Mouse (Mus musculus) WW6 (cell line): ENCODE measurements at regions not wholly inside any gene's neighbourhood (a gene's known extent, or its start where the extent isn't known, plus 50 kb on each side); places are given as distances from the start of the nearest gene placed in this dataset.

Experiments
- DNase-seq: peaks from one replicate; pipeline ENCODE4 v3.0.0-alpha.2; 2013; ENCODE audit warnings: low read depth, low spot score

DNA sequence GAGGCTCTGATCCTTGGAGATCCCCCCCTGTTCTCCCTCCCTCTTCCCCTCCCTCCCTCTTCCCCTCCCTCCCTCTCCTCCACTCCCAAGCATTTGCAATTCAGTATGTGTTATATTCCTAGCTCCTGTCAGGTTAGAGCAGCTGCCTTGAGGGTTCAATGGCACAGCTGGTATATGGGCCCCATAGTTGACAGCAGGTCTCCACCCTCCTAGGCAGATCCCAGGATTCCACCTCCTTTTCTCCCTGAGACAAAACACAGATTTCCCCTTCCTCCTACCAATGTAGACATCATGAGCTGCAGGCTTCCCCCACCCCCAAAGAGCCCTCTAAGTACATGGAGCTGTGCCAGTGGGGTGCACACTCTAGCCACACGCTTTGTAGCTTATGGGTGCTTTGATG is 137.8 kb downstream of the Unc5cl start:
- no peak for DNase-seq

DNA sequence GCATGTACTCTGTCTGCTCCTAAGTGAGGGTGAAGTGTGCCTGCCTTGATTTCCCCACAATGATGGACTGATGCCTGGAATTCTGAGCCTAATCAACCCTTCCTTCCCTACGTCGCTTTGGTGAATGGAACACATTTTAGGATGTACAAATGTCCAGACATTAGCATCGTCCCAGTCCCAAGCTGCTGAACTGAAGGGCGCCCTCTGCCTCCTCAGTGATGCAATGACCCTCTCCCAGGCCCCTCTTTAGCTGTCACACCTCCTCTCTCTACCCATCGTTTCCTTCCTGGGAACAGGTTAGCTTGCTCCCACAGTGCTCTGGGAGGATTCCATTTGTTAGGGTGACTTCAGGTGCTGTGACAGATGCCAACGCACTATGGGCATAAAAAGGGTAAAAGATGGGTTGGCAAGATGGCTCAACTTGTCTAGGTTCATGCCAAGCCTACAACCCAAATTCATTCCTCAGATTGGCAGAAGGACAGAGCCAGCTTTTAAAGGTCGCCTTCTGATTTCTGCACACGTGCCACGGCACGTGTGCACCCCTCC is 140.8 kb downstream of the Unc5cl start:
- no peak for DNase-seq

DNA sequence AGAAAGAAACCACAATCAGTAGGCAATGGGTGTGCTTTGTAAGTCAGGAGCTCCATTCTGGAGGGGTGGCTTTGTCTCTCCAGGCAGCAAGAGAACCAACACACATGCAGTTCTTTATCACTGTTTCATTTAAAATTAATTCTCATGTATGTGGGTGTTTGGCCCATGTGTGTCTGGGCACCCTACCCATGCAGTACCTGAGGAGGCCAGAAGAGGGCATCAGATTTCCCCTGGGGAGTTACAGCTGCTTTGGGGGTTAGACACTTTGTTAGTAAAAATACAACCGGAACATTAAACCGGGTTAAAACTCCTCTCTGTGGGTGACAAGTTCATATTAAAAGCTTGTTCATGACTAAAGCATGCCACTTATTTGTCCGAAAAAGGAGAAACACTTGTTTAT is 141.7 kb downstream of the Unc5cl start:
- DNase-seq = no peak

DNA sequence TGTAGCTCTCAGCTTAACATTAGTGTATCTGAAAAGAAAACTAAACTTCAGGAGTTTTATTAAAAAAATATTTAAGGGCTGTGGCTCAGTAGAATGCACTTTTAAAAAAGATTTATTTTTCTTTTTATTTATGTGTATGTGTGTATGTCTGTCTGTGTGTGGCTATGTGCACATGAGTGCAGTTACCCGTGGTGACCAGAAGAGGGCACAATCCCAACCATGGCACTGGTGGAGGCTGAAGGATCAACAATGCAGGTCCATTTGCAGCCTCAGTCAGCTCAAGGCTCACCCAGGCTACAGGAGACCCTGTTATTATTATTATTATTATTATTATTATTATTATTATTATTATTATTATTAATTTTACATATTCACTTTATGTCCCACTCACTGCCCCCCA is 142.6 kb downstream of the Unc5cl start:
- no peak for DNase-seq

DNA sequence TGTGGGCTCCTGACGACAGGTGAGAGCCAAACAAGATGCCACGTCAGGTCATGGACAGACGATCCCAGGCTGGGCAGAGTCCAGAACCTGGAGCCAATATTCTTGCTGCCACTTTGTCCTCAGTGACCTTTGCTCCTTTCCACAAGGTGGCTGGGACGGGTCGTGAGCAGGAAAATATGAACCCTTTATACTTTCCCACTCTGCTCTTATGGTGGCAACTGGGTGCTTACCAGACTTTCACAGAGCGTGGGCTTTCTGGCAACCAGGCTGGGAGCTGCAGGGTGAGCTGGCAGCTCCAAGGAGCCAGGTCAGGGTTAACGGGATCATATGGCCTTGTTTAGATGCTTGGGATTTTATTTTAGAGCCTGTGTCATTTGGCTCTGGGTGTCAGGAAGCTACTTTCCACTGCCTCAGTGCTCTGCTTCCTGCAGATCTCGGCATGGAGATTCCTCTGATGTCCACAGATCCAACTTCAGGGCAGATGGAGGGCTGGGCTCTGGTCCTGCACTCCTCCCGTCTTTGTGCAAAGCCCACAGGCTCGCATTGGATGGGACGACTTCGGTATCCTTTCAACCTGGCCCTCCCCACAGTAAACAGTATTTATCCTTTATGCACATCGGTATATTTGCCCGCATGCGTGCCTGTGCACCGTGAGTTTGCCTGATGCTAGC is 143.9 kb downstream of the Unc5cl start:
- DNase-seq = no peak

DNA sequence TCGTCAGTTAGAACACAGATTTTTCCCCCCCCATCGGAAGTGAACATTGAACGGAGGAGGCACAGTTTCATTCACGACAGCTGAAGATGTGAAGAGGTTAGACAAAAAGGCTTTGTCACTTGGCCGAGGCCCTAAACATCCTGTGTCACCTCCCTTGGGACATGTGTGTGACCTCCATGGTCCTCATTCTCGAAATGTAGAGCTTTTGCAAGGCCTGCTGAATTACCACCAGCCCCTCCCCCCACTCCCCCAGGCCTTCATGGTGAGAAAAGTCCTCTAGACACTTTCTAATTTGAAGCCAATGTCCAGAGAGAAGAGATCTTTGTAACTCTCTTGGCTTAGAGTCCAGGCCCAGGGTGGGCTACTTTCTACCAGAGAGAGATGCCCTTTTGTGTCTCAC is 145.5 kb downstream of the Unc5cl start:
- DNase-seq = no peak

DNA sequence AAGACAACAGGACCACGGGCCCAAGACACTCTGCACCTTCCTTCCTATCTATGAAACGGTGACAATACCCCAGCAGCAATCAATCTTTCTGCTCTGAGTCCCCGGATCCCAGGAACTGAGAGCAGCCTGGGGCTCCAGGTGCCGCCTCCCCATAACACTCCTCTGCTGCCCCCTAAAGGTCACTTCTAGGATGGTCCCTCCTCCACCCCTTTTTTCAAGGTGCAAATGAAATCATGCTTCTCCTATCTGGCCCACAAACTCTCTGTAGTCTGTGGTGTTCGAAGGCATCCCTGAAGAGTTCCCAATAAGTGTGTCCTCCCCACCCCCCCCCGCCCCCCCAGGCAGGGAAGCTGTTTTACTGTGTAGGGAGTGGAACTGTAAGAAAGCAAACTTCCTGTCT is 147.9 kb downstream of the Unc5cl start:
- DNase-seq = peak; percentile 56

DNA sequence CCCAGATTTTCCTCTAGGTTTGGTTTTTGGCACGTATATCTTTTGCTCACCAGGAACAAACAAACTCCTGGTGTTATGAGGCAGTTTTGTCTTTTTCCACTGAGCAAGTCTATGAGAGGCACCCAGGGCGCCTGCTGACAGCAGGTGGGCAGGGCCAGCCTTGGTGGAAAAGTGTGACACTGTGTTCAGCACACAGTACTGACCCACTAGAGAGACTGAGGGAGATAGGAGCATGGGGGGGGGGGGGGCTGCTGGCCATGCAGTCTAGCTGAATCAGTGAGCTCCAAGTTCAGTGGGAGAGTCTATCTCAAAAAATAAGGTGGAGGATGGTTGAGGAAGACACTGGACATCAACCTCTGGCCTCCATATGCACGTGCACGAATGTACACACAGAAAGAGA is 152.1 kb downstream of the Unc5cl start:
- DNase-seq = no peak

DNA sequence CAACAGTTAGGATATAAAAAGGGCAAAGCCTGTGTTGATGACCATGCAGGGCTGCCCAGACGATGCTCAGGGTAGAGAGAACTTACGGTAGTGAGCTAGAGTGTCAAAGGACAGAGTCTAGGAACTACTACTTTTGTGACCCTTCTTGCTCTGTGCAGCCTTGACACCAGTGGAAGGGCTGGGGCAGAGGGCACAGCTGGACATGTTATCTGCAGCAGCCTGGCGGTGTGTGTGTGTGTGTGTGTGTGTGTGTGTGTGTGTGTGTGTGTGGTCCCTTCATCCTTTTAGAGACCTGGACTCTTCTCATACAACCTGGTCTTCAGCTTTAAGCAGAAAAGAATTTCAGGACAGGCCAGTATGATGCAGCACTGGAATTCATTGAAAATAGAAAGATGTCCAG is 153.6 kb downstream of the Unc5cl start:
- no peak for DNase-seq

DNA sequence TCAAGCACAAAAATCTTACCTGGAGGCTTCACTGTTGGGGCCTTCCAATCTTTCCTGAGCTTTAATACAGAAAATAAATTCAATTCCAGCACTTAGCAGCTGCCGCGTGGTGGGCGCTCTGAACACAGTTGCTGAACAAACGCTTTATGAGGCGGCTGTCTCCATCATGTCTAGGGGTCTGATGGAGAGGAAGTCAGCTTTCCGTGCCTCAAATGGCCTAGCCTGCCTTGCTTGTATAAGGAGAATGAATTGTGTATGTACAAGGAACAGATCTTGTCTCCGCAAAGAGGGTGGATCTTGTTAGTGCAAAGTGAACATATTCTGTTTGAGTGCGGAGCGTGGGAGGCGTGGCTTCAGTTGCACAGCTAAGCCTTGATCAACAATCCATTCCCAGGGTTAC is 155.4 kb downstream of the Unc5cl start:
- no peak for DNase-seq

DNA sequence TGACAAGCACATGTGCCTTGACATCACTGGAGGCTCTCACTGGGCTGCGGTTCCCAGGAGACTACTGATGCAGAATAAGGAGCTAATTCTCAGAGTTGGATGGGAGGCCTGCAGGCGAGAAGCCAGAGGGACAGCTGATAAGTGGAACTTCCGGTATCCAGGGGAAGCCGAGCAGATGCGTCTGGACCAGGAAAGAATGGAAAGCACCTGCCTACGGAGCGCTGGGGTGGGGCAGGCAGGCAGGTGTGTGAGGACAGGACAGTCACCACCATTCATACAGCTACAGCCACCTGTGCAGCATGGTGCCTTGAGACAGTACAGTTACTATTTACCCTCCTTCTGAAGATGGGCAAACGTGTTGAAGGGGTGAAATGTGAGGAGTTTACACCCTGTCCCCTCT is 156.1 kb downstream of the Unc5cl start:
- DNase-seq = no peak

DNA sequence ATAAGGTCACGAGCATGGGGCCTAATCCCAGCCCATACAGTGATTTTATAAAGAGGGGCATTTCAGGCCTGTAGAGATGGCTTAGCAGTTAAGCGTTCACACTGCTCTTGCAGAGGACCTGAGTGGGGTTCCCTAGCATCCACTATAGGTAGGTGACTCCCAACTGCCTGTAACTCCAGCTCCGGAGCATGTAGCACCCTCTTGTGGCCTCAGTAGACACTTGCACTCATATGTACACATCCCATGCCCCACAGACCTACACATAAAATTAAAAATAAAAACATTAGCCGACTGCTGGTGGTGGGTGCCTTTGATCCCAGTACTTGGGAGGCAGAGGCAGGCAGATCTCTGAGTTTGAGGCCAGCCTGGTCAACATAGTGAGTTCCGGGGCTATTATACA is 158.8 kb downstream of the Unc5cl start:
- no peak for DNase-seq

DNA sequence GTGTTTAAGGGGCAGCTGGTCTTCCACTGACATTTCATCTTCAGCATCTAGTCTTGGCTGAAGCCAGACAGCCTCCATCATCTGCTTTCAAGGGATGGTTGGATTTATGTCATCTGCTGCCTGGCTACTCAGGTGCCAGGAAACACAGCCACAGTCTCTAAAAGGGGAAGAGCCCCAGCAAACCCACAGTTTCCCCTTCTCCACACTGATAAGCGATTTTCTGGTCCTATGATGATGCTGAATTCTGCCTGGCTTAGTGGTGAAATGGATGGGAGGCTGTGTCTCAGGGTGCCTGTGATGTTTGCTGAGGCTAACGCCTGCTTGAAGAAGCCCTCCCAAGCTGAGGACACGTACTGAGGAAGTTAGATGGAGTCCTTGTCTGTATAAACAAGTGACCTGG is 160.5 kb downstream of the Unc5cl start:
- DNase-seq = no peak

DNA sequence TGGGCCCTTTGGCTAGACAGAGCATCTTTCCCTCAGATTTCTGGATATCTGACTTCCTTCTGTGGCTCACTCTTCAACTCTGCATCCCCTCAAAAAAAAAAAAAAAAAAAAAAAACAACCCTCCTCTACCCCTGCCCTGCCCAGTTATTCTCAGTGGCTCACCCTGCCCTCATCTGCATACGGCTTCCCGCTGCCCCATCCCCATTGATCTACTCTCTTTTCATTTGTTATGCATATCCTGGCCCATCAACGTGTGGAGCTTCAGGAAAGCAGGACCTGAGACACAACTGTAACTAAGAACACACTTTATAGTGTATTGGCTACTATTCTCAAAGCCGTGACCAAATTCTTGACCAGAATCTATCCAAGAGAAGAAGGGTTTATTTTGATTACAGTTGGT is 161.5 kb downstream of the Unc5cl start:
- peak; percentile 78 for DNase-seq

DNA sequence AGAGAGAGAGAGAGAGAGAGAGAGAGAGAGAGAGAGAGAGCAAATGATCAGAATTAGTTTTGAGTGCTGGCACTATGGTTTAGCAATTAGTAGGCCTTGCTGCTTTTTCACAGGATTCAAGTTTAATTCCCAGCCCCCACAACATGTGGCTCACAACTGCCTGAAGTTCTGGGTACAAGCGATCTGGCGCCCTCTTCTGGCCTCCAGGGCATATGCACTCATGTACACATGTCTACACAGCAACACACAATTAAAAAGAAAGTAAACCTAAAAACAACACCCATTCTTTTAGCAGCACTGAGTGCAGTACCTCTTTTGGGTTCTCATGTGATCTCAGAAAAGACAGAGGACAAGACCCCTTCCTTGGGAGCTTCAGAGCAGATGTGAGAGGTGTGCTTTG is 166.2 kb downstream of the Unc5cl start:
- DNase-seq = no peak

DNA sequence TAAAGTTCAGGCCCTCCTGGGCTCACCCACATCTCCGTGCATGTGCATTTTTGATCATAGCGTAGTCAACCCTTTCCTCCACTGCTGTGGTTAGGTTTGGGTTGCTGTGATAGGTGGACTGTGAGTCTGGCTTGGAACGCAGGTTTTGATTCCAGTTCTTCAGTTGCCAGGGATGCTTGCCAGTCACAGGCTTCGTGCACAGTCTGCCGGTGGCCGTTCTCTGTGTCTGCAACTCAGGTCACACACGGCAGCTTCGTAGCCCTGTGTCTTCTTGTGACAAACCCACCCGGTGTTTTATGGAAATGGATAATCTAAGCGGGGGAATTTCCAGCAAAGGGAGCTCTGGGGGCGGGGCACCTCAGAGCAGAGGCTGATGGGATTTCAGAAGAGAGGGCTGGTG is 167.0 kb downstream of the Unc5cl start:
- DNase-seq = no peak

DNA sequence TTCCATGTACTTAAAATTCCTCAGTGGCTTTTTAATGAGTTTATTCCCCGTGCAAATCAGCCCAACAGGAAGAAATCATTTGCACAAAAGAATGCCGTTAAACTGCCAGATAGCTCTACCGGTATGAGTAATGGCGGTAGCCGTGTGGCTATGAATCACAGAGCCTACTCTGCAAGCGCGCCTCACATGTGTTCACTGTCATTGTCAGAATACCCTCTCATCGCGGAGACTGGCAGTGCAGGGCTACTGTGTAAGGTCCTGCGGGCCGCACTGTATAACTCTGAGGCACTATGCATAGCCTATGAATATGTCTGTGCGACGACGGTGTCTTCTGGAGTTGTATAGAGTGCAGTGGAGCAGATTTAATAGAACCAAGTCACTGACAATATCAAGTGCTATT is 170.2 kb downstream of the Unc5cl start:
- no peak for DNase-seq

DNA sequence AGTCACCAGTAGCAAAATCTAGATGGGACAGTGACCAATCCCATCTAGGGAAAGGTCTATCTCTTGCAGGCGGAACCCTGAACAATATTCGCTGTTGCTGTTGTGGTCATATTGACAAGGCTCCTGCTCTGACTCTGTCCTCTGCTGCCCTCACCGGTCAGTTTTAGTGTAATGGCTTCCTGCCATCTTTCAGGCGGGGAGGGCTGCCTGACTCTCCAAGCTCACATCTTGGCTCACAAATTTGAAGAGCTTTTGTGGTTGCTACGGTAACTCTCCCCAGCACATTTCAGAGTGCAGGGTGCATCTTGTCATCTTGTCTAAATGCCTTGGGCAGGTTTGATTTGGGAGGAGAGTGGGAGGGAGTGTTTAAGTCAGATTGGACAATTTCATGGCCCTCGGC is 171.3 kb downstream of the Unc5cl start:
- no peak for DNase-seq

DNA sequence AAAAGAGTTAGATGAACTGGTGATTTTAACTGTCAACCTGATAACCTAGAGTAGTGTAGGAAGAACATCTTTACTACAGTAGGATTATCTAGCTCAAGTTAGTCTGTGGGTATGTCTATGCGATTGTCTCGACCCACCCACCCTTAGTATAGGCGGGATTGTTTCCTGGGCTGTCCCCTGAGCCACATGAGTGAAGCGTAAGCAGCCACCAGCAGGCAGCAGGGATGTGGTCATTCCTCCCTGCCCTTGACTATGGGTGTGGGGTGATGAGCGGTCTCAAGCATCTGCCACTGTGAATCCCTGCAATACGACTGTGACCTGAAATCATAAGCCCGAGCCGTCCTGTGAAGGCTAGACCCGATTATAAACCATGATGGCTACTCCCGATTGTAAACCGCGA is 184.9 kb downstream of the Unc5cl start:
- DNase-seq = no peak

DNA sequence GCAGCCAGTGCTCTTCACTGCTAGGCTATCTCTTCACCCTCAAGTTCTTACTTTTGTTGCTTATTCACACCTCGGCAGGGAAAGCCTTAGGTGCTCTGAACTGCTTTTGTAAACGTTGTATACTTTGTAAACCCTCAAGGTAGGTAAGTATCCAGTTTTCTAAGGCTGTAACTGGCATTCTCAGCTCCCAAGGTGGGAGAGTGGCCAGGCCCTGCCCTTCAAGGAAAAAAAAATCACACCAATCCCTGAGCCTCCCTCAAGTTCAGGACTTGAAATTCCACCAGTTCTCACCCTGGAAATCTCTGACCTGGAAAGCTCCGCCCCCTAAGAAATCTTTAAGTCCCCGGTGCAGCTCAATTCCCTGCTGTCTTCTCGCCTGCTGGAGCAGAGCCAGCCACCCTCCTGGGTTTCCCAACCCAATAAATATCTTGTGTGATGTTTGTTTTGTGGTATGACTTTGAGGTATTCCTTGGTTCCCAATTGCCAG is 188.9 kb downstream of the Unc5cl start:
- DNase-seq = no peak

DNA sequence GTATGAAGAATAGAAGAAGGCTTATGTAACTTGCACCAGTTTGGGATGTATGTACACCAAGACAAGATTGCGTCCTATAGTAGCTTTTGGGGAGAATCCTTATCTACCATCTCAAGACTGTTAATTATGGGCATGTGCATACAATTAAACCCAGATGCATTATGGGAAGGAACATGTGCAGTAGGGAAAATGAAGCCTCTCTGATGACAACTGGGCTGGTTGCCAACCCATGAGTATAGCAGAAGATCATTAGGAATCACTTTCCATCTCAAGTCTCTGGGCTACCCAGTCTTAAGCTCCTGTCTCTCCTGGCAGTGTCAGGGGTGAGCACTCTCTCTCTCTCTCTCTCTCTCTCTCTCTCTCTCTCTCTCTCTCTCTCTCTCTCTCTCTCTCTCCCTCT is 190.4 kb downstream of the Unc5cl start:
- no peak for DNase-seq

DNA sequence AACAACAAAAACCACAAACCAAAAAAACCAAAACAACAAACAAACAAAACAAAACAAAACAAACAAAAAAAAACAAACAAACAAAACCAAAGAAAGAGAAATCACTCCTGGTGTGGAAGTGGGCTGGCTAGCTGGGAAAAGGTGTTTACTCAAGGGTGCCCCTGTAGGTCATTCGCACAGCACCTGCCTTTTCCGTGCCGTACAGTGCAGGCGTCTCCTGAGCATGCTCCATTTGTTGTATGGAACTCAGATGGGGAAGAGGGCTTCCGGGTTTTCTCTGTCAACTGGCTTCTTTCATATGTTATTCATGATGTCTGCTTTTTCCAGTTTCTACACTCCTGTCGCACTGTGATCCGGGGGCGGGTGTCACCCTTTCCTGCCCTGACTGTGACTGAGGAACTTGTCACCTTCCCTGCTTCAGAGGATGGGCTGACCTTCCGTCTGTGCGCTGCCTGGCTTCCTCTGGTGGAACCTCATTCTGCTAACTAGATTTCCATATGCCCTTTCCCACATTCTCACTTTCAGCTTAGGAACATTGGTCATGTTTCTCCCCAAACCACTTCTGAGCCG is 192.0 kb downstream of the Unc5cl start:
- no peak for DNase-seq

DNA sequence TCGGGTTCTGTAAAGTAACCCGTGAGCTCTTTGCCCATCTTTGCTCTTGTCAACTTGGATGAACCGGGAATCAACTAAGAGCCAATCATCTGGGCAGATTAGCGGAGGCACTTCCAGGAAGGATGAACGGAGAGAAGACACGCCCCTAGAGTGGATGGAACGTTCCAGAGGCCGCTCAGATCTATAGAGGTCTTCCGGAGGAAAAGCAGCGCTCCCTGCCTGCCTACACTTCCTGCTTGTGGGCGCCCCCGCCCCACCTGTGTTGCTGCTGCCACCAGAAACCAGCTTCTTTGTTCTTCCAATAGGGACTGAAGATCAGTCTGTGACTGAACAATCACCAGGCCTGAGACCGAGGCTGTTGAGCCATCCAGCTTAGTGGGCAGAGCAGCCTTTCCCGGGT is 192.7 kb downstream of the Unc5cl start:
- peak; percentile 18 for DNase-seq

DNA sequence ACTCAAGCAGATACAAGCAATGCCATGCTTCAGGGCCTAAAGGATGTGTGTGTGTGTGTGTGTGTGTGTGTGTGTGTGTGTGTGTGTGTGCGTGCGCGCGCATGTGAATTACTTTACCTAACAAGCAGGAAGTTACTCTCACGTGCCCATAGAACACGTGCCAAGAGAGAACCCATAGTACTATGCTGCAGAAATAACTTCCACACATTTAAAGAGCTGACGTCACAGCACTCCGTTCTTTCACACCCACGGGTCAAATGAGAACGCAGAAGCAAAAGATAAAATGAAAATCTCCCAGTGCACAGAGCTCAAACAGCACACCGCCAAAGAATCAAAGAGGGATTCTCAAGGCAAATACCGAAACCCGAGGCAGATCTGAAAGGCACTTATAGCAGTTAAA is 195.9 kb downstream of the Unc5cl start:
- no peak for DNase-seq
